Mouse (Mus musculus): ENCODE measurements around the gene Mrpl54. TPM values are rescaled to one million over a fixed set of nuclear protein-coding genes. Genes with fewer than 3 reads are reported as not detected.

Gene Mrpl54
- polyA plus RNA-seq, 1 experiment = 130 TPM

DNA sequence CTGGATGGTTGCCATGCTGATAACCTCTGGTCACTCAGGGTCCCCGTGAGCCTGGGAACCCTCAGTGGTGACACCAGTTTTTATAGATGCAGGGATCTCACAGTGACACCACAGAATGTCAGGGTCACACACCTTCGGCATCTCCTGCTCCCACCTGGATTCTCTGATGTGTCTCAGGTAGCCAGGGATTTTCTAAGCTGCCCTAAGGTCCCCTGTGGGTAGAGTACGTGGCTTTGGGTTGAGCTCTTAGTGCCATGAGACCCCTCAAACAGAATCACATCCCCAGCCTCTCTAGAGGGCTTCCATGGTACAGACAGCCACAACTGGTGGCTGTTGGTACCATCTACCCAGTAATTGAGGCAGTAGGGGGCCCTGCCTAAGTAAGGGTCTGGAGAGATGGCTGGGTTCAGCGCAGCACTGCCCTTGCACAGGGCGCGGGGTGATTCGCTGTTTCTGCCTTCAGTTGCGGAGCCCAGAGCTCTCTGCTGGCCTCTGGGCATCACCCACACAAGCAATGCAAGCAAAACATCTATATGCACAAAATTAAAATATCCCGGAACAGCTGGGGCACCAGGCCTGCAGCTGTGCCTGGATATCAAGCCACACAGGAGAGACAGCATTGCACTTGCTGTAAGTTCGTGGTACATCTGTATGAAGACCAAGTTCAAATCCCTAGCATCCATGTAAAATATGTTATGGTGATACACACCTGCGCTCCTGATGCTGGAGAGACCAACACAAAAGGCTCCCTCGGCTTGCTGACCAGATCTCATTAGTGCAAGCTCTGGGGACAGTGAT is 30.1 kb downstream of the Mrpl54 start:
- H3K36me3 ChIP-seq (ENCODE audit: control insufficient read depth, insufficient read depth, low read length) = no peaks in the 10 kb centered on the region
- no peak for DNase-seq
- TF ChIP-seq CTCF (conservative IDR thresholded peaks at IDR 0.05; ENCODE audit: insufficient read depth, insufficient read length, low read depth, low read length) (no peak), POLR2A (IDR thresholded peaks at IDR 0.05; ENCODE audit: low read depth, low read length) (no peak)
- peaks cover 2% of the 10 kb centered on the region for H3K27me3 ChIP-seq (replicated peaks; ENCODE audit: control insufficient read depth, insufficient read depth, low read length)
- 0 out of 2 replicates have a peak, but pooled peaks cover 3% of the 10 kb centered on the region for H3K4me1 ChIP-seq (ENCODE audit: control insufficient read depth, insufficient read depth, low read length)
- no peak overlapping the region for H3K27ac ChIP-seq (ENCODE audit: insufficient read depth, low read depth, low read length)
- H3K4me3 ChIP-seq (ENCODE audit: insufficient read depth, low read depth, low read length) = no peak overlapping the region
- WGBS = 83% methylated on average over 12 of the region's 12 CpGs

DNA sequence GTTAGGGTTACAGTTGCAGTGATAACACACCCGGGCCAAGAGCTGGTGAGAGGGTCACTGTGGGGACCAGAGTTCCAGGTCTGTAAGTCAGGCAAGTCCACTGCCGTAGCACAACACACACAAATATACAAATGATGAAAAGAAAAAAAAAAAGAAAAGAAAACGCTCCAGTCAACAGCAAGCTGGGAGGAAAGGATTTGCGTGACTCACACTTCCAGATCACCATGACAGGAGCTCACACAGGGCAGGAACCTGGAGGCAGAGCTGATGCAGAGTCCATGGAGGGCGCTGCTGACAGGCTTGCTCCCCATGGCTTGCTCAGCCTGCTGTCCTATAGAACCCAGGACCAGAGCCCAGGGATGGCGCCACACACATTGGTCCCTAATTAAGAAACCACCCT is 32.5 kb downstream of the Mrpl54 start:
- Histone ChIP-seq H3K4me1 (ENCODE audit: control insufficient read depth, insufficient read depth, low read length) (0 out of 2 replicates have a peak, but pooled peaks cover 3% of the 10 kb centered on the region), H3K27ac (ENCODE audit: insufficient read depth, low read depth, low read length) (no peak overlapping the region), H3K36me3 (ENCODE audit: control insufficient read depth, insufficient read depth, low read length) (no peaks in the 10 kb centered on the region), H3K27me3 (replicated peaks; ENCODE audit: control insufficient read depth, insufficient read depth, low read length) (no peaks in the 10 kb centered on the region), H3K4me3 (ENCODE audit: insufficient read depth, low read depth, low read length) (no peak overlapping the region)
- WGBS = 82% methylated on average over 6 of the region's 6 CpGs
- TF ChIP-seq CTCF (conservative IDR thresholded peaks at IDR 0.05; ENCODE audit: insufficient read depth, insufficient read length, low read depth, low read length) (no peak), POLR2A (IDR thresholded peaks at IDR 0.05; ENCODE audit: low read depth, low read length) (no peak)
- DNase-seq = no peak

DNA sequence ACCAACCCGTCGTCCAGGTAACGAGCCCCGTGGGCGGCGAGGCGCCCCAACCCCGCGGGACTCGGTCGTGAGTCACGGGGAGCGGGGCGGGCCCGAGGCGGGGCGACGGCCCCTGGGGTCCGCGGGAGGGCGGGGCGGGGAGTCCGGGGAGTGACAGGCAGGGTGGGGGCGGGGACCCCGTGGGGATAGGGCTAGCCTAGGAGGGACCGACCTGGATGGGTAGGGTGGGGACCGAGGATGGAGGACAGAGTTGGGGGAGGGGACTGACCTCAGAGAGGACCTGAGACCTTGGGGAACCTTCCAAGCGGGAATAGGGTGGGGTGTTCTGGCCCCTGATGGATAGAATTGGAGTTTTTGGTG is 33.5 kb downstream of the Mrpl54 start:
- Histone ChIP-seq H3K27me3 (replicated peaks; ENCODE audit: control insufficient read depth, insufficient read depth, low read length) (no peaks in the 10 kb centered on the region), H3K4me1 (ENCODE audit: control insufficient read depth, insufficient read depth, low read length) (0 out of 2 replicates have a peak, but pooled peaks cover 3% of the 10 kb centered on the region), H3K4me3 (ENCODE audit: insufficient read depth, low read depth, low read length) (peak overlapping the region; percentile 69), H3K36me3 (ENCODE audit: control insufficient read depth, insufficient read depth, low read length) (no peaks in the 10 kb centered on the region), H3K27ac (ENCODE audit: insufficient read depth, low read depth, low read length) (no peak overlapping the region)
- 2% methylated on average over 28 of the region's 28 CpGs for WGBS
- TF ChIP-seq POLR2A (IDR thresholded peaks at IDR 0.05; ENCODE audit: low read depth, low read length) = no peak
- no peak for TF ChIP-seq CTCF (conservative IDR thresholded peaks at IDR 0.05; ENCODE audit: insufficient read depth, insufficient read length, low read depth, low read length)
- no peak for DNase-seq

DNA sequence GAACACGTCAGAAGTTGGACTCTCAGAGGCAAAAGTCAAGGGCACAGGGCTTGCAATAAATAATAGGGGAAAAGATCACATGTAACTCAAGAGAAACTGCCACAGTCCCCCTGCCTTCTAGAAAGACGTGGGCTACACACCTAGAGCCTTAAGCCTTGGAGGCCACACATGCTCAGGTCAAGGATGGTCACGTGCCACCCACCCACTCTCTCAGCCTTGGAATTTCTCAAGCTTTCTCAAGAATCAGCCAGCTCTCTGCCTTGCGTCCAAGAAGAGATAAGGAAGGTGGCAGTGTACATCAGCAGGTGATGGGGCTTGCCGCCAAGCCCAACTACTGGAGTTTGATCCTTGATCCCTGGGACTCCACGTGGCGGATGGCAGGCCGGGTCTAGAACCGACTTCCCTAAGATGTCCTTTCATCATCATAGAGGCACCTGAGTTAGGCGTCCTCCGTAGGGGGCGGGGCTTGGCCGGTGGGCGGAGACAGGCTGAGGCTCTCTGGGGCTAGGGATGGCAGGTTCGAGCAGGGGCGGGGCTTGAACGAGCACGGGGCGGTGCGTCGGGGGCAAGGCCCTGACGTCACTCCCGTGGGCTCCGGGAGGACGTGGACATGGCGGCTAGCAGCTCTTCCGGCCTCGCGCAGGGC is 34.0 kb downstream of the Mrpl54 start, which contains the start of gene Zfr2:
Gene Zfr2, plus strand, starts transcription at position 576 of the 646 bp plus-strand sequence.
- WGBS = 8% methylated on average over 29 of the region's 29 CpGs
- Histone ChIP-seq H3K4me1 (ENCODE audit: control insufficient read depth, insufficient read depth, low read length) (0 out of 2 replicates have a peak, but pooled peaks cover 3% of the 10 kb centered on the region), H3K27ac (ENCODE audit: insufficient read depth, low read depth, low read length) (no peak within 1 kb of the TSS), H3K36me3 (ENCODE audit: control insufficient read depth, insufficient read depth, low read length) (no peaks in the 10 kb centered on the region), H3K27me3 (replicated peaks; ENCODE audit: control insufficient read depth, insufficient read depth, low read length) (no peaks in the 10 kb centered on the region), H3K4me3 (ENCODE audit: insufficient read depth, low read depth, low read length) (peak within 1 kb of the TSS; percentile 69)
- peak; percentile 93 for DNase-seq
- TF ChIP-seq POLR2A (IDR thresholded peaks at IDR 0.05; ENCODE audit: low read depth, low read length) (peak; percentile 52), CTCF (conservative IDR thresholded peaks at IDR 0.05; ENCODE audit: insufficient read depth, insufficient read length, low read depth, low read length) (no peak)

- no peak overlapping the region for H3K4me3 ChIP-seq (ENCODE audit: insufficient read depth, low read depth, low read length)
- no peak for DNase-seq
- 38% methylated on average over 7 of the region's 7 CpGs for WGBS
- TF ChIP-seq POLR2A (IDR thresholded peaks at IDR 0.05; ENCODE audit: low read depth, low read length) = no peak
- TF ChIP-seq CTCF (conservative IDR thresholded peaks at IDR 0.05; ENCODE audit: insufficient read depth, insufficient read length, low read depth, low read length) = no peak
- H3K27ac ChIP-seq (ENCODE audit: insufficient read depth, low read depth, low read length) = no peak overlapping the region
- no peaks in the 10 kb centered on the region for H3K27me3 ChIP-seq (replicated peaks; ENCODE audit: control insufficient read depth, insufficient read depth, low read length)
- no peaks in the 10 kb centered on the region for H3K36me3 ChIP-seq (ENCODE audit: control insufficient read depth, insufficient read depth, low read length)
- H3K4me1 ChIP-seq (ENCODE audit: control insufficient read depth, insufficient read depth, low read length) = 0 out of 2 replicates have a peak, but pooled peaks cover 3% of the 10 kb centered on the region
Observed at GRCm38 (mm10) chr10:81231436-81231835, 35.3 kb downstream of the Mrpl54 start.

- no peak within 1 kb of the TSS for H3K27ac ChIP-seq (ENCODE audit: insufficient read depth, low read depth, low read length)
- no peaks in the 10 kb centered on the region for H3K27me3 ChIP-seq (replicated peaks; ENCODE audit: control insufficient read depth, insufficient read depth, low read length)
- TF ChIP-seq CTCF (conservative IDR thresholded peaks at IDR 0.05; ENCODE audit: insufficient read depth, insufficient read length, low read depth, low read length) (peak; percentile 64), POLR2A (IDR thresholded peaks at IDR 0.05; ENCODE audit: low read depth, low read length) (no peak)
- WGBS = 9% methylated on average over 27 of the region's 27 CpGs
- H3K4me1 ChIP-seq (ENCODE audit: control insufficient read depth, insufficient read depth, low read length) = 0 out of 2 replicates have a peak, but pooled peaks cover 3% of the 10 kb centered on the region
- no peaks in the 10 kb centered on the region for H3K36me3 ChIP-seq (ENCODE audit: control insufficient read depth, insufficient read depth, low read length)
- no peak within 1 kb of the TSS for H3K4me3 ChIP-seq (ENCODE audit: insufficient read depth, low read depth, low read length)
- DNase-seq = no peak
Observed at GRCm38 (mm10) chr10:81230438-81231332, 36.0 kb downstream of the Mrpl54 start, which contains the start of gene Atcay. Gene Atcay (minus strand): TSS chr10:81230833.

Measured in kidney, adult 2 months (tissue).